Mouse (Mus musculus): ENCODE data around the gene Pla2g3.

Pla2g3 gene

DNA sequence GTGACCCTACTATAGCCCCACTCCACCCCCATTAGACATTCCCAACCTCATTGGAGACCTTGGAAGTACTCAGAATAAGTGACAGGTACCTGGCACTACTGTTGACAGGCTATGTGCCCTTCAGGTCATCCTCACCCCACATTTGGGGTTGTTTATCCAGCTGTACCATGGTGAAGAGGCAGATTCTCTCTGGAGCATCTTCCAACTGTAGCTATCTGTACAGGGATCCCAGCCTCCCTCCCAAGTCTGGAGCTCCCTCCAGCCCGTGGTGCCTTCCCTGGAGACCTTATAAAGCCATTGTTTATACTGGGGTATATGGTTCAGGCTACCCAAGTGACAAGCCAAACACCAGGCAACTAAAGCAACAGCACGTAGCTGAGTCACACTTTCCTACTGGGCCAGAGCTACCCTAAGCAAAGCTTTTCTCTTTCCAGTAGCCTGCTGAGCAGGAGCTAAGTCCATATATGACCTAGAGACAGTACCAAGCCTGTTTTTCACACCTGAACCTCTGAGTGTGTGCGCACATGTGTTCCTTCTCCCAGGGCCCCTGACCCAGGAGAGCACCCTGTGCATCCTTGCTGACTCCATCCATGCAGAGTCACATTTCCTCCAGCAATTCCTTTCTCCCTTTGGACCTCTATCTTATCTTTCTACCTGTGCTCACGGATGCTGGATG lies 31.1 kb downstream of the Pla2g3 start:
- DNase-seq (ENCODE audit: inconsistent age in 2 of 2, low spot score in 1 of 2), result peak in 1 of 2 experiments; percentile 26

GRCm38 (mm10) chr11:3519756-3520398 lies 31.8 kb downstream of the Pla2g3 start:
- no peak for DNase-seq (ENCODE audit: inconsistent age in 2 of 2, low spot score in 1 of 2)

DNA sequence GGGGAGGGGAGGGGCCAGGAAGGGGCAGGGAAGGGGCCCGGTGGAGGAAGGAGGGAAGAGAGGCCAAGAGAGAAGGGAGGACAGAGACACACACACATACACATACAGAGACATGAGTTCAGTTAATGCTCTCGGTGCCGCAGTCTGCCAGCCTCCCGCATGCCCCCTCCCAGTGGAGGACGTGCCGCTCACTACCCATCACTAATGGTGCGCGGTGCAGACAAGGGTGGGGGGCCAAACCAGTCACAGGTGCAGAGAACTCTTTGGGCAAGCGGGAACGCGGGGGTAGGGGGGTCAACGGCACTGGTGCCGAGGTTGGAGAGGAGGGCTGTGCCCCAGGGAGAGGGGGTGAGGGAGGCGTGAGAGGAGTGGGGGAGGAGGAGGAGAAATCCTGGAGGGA lies 32.8 kb downstream of the Pla2g3 start:
- DNase-seq (ENCODE audit: inconsistent age in 2 of 2, low spot score in 1 of 2), result no peak

GRCm38 (mm10) chr11:3521339-3522224 lies 33.5 kb downstream of the Pla2g3 start:
- no peak for DNase-seq (ENCODE audit: inconsistent age in 2 of 2, low spot score in 1 of 2)

DNA sequence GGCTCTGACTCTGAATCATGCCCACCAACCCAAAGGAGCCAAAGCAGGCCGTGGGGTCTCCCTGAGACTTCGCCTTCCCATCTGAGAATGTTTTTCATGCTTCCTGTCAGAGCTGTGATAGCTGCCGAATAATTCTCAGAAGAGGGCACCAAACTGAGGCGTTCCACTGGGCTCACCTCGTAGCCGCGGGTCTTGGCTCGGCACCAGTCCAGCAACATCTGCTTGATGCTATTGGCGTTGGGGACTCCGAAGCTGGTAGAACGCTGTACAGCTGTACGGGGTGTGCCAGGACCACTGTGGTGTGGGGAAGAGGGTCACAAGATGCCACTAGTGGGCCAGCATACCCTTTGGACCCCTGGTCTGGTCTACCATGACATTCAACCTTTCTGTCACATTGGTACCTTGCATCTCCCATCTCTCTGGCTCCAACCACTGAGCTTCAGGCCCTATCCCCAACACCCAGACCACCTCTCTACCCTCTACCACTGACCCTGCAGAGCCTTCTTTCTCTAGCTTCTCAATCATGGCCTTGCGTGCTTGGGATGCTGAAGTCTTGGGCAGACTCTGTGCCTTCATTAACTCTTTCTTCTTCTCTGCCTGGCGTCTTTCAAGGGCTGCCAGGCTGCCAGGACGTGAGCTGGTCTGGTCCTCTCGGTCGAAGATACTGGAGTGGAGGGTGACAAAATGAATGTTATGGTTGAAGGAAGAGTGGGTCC lies 34.4 kb downstream of the Pla2g3 start:
- no peak for DNase-seq (ENCODE audit: inconsistent age in 2 of 2, low spot score in 1 of 2)

DNA sequence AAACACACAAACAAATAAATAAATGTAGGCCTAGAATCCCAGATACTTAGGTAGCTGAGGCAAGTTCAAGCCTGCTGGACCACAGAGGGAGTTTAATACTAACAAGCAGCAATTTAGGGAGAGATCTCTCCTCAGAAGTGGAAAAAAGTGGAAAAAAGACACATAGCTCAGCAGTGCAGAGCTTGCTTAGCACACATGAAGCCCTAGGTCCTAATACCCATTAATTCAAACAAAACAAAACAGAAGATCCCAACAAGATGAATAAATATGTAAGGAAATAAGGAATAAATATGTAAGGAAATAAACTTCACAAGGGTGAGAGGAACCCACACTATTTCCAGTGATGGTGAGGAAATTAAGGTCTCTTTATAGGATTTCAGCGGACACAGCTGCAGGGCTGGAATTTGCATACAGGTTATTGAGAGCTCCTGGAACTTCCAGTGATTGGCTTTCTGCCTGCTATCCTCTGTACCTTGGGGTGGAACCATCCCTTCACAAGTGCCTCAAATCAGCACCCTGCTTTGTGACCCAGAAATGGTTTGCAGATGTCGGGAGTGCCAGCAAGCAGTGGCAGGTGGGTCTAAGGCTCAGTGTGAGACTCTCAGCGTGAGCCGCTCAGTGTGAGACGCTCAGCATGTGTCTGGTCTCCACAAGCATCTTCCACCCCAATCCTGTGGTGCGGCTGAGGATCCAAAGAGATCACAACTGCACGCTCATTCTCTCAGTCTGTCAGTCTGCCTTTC lies 35.9 kb downstream of the Pla2g3 start:
- DNase-seq (ENCODE audit: inconsistent age in 2 of 2, low spot score in 1 of 2), result no peak

DNA sequence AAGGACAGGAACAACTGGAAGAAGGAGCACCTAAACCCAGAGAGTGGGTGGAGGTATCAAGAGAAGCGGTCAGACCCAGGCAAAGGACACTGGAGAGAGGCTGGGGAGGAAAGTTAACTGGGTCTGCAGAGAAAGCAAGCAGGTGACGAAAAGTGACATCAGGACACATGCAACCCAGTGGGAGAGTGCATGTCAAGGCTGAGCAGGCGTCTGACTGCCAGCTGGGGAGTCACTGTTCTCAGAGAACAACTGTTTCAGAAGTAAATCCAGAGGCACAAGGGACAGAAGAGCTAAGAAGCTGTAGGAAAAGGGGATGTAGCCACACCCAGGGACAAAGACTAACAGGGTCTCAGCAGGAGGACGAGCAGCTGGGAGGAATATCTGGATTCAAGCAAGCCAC lies 37.5 kb downstream of the Pla2g3 start:
- DNase-seq (ENCODE audit: inconsistent age in 2 of 2, low spot score in 1 of 2), result no peak

- no peak for DNase-seq (ENCODE audit: inconsistent age in 2 of 2, low spot score in 1 of 2)
These were observed 38.1 kb downstream of the Pla2g3 start for GRCm38 (mm10) chr11:3526207-3526606.

DNA sequence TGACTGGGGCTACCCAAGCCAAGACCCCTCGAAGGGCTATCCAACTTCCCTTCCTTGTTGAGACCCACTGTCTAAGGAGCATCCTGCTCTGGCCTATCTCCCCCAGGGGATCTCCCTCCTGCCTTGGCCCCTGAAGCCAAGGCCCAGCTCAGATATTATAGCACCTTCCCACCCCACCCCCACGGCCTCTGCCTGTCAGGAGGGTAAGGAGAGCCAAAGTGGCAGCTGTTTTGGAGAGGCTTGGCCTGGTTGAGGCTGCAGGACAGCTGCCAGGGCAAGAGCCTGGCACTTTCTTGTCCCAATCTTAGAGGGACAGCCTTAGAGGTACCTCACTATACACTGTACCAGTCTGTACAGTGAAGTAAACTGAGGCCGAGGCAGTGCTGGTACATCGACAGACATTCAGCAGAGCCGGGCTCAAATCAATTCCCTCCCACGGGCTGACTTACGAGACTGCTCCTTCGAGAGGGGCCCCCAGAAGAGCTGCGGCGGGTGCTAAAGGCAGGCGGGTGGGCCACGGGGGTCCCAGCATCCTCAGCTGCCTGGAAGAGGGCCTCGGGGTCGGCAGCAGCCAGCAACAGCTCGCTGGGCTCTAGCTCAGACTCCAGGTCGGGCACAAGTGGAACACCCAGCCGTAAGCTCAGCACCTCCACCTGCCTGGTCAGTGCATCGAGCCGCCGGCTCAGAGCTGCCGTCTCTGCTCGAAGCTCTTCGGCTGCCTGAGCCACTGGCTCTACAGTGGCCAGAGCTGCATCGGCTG lies 39.1 kb downstream of the Pla2g3 start:
- DNase-seq (ENCODE audit: inconsistent age in 2 of 2, low spot score in 1 of 2), result no peak

- DNase-seq (ENCODE audit: inconsistent age in 2 of 2, low spot score in 1 of 2), result no peak
These were observed 39.7 kb downstream of the Pla2g3 start for GRCm38 (mm10) chr11:3527766-3528165.

DNA sequence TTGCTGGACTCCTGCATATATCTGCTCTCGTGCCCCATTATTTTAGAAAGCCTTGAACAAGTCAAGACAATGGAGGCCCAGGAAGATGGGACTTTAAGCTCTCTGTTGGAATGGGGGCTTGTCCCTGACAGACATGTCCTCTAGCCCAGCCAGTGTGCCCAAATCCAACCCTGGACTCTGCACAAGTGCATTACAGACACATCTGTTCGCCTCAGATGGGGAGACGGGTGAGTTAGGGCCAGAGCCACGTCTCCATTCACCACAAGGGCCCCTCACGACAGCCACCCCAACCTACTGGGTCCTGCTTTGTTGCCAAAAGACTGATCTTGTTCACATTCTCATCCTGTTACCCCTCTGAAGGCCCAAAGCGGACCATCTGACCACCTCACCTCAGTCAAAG lies 40.1 kb downstream of the Pla2g3 start:
- DNase-seq (ENCODE audit: inconsistent age in 2 of 2, low spot score in 1 of 2), result no peak

DNA sequence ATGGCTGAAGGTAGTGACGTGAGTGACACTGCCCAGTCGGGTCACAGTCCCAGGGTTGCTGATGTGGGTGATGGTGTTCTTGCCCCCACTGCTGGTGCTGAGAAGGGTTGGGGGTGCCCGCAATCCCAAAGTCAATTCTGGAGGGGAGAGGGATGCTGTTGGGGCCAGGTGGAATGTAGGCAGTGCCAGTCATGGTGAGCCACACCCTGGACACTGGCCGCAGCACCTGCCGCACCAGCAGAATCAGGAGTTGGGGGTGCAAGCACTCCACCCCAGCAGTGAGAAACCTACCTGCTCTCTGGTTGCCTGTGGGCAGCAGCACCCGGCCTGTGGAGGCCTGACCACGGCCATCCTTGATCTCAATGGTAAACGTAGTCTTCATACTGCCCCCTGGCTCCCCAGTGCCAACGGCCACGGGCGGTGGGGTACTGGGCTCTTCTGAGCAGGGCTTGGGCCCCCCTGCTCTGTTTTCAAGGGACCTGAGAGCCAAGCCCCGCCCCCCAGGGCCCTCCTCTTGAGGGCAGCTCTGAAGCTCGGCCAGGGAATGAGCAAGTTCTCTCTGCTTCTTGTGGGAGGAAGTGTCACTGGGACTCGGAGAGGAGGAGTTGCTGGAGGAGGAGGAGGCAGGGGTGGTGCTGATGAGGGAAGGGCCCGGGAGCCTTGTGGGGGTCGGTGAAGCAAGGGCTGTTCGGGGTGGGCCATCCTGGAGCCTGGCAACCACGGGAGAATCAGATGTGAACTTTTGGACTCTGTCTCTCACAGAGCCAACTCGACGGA lies 41.6 kb downstream of the Pla2g3 start:
- DNase-seq (ENCODE audit: inconsistent age in 2 of 2, low spot score in 1 of 2), result no peak

GRCm38 (mm10) chr11:3530731-3531130 lies 42.6 kb downstream of the Pla2g3 start:
- DNase-seq (ENCODE audit: inconsistent age in 2 of 2, low spot score in 1 of 2), result no peak

- DNase-seq (ENCODE audit: inconsistent age in 2 of 2, low spot score in 1 of 2), result no peak
These were observed 43.5 kb downstream of the Pla2g3 start for GRCm38 (mm10) chr11:3531634-3532033.

GRCm38 (mm10) chr11:3532101-3532931 lies 44.2 kb downstream of the Pla2g3 start:
- no peak for DNase-seq (ENCODE audit: inconsistent age in 2 of 2, low spot score in 1 of 2)

- no peak for DNase-seq (ENCODE audit: inconsistent age in 2 of 2, low spot score in 1 of 2)
These were observed 45.4 kb downstream of the Pla2g3 start for GRCm38 (mm10) chr11:3533406-3533932.

DNA sequence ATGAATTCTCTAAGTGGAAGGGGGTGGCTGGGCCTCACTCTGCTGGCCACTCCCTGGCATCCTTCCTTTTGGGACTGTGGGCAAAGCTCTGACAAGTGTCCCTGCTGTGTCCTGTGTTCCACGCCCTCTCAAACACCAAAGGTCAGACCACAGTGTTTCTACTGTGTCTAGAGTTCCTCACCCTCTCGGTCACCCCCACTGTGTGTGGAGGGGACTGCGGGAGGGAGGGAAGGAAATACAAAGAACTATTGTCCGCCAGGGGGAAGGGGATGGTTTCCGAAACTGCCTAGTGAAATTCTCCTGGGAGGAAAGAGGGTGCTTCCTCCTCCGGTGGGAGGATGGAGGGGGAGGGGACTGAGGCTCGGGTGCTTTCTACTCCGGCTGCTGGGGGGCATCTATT lies 46.9 kb downstream of the Pla2g3 start:
- DNase-seq (ENCODE audit: inconsistent age in 2 of 2, low spot score in 1 of 2), result no peak

GRCm38 (mm10) chr11:3535406-3535986 lies 47.4 kb downstream of the Pla2g3 start:
- peak; percentile 97 to 99 for DNase-seq (ENCODE audit: inconsistent age in 2 of 2, low spot score in 1 of 2)
